Mouse (Mus musculus) midbrain, embryonic 15.5 days (tissue): ENCODE results near the gene Gm16223. TPM values are rescaled to one million over a fixed set of nuclear protein-coding genes. Genes with fewer than 3 reads are reported as not detected.

Source experiments
- ATAC-seq: fragments of 200-750 bp; cut with Nextera tagmentation; replicated peaks from 2 replicates; pipeline ENCODE4 v1.8.0; 2017; ENCODE audit warnings: moderate TSS enrichment
- H3K27ac ChIP-seq: fragments of 300-500 bp; sonication (generic); 2 replicates; pipeline ENCODE4 v1.5.1; 2015; ENCODE audit warnings: mild to moderate bottlenecking, inconsistent platforms
- H3K27me3 ChIP-seq: fragments of 300-500 bp; sonication (generic); replicated peaks from 2 replicates; pipeline ENCODE4 v1.6.1; 2015; ENCODE audit warnings: inconsistent platforms
- H3K36me3 ChIP-seq: fragments of 300-500 bp; sonication (generic); replicated peaks from 2 replicates; pipeline ENCODE4 v1.6.1; 2015; ENCODE audit warnings: inconsistent platforms
- H3K4me1 ChIP-seq: fragments of 300-500 bp; sonication (generic); 2 replicates; pipeline ENCODE4 v1.6.1; 2015; ENCODE audit warnings: inconsistent platforms
- H3K4me2 ChIP-seq: fragments of 300-500 bp; sonication (generic); 2 replicates; pipeline ENCODE4 v1.6.1; 2015; ENCODE audit warnings: inconsistent platforms, mild to moderate bottlenecking, moderate library complexity
- H3K4me3 ChIP-seq: fragments of 300-500 bp; sonication (generic); 2 replicates; pipeline ENCODE4 v1.5.1; 2015; ENCODE audit warnings: mild to moderate bottlenecking, inconsistent platforms
- H3K9ac ChIP-seq: fragments of 300-500 bp; sonication (generic); 2 replicates; pipeline ENCODE4 v1.6.1; 2015; ENCODE audit warnings: mild to moderate bottlenecking, inconsistent platforms
- H3K9me3 ChIP-seq: fragments of 300-500 bp; sonication (generic); 2 replicates; pipeline ENCODE4 v1.6.1; 2016; ENCODE audit warnings: inconsistent platforms
- WGBS: fragments of 180-500 bp; shearing (Covaris S2); methylation state at CpG from one replicate; pipeline ENCODE4 v1.1.7; 2015; ENCODE audit warnings: mixed read lengths; 5-methylcytosine and 5-hydroxymethylcytosine counted together
- polyA plus RNA-seq: library from polyadenylated mRNA; unstranded; fragments of >200 nt; fragmentation: Nextera tagmentation; extraction: Ambion mirVana; gene quantifications from 2 replicates; pipeline ENCODE4 v1.2.1, GENCODE M21; 2015

The Gm16223 gene
- polyA plus RNA-seq, 1 experiment from 2014 or later = not detected

DNA sequence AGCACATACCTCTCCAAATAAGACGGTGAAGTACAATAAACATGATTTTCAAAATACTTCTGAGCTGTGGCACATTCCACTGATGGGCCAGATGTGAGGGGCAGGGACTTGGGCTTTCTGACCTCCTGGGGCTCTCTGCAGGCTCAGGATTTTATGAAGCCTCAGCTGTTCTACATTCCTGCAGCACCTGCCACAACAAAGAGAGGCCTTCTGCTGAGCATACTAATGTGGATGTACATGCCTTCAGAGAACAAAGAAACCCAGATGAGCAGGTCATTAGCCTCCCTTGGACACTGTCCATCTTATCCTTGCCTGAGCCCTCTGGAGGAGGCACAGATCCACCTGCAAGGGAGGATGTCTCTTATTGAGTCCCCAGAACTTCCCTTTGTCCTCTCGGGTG, 97.0 kb downstream of the Gm16223 start:
- ATAC-seq = no peak; the same call in 1 of the 2 replicates
- H3K4me2 ChIP-seq = no peak overlapping the region
- no peaks in the 10 kb centered on the region for H3K36me3 ChIP-seq
- 63% methylated on average over 2 of the region's 2 CpGs for WGBS
- H3K27me3 ChIP-seq = no peaks in the 10 kb centered on the region
- no peak overlapping the region for H3K4me3 ChIP-seq
- no peaks in the 10 kb centered on the region for H3K9me3 ChIP-seq
- H3K27ac ChIP-seq = 0 out of 2 replicates have a peak overlapping the region, but pooled peaks have one; percentile 11
- peaks cover 3% of the 10 kb centered on the region; the same call in 1 of the 2 replicates for H3K4me1 ChIP-seq
- H3K9ac ChIP-seq = no peak overlapping the region

- H3K27ac ChIP-seq = no peak overlapping the region
- H3K27me3 ChIP-seq = no peaks in the 10 kb centered on the region
- no peak overlapping the region for H3K9ac ChIP-seq
- WGBS = 74% methylated on average over 1 of the region's 1 CpGs
- no peaks in the 10 kb centered on the region for H3K36me3 ChIP-seq
- H3K9me3 ChIP-seq = no peaks in the 10 kb centered on the region
- H3K4me2 ChIP-seq = no peak overlapping the region
- ATAC-seq = no peak
- no peak overlapping the region for H3K4me3 ChIP-seq
- peaks cover 3% of the 10 kb centered on the region; the same call in 1 of the 2 replicates for H3K4me1 ChIP-seq
Measured at GRCm38 (mm10) chr5:42166311-42166710, 98.6 kb downstream of the Gm16223 start.

DNA sequence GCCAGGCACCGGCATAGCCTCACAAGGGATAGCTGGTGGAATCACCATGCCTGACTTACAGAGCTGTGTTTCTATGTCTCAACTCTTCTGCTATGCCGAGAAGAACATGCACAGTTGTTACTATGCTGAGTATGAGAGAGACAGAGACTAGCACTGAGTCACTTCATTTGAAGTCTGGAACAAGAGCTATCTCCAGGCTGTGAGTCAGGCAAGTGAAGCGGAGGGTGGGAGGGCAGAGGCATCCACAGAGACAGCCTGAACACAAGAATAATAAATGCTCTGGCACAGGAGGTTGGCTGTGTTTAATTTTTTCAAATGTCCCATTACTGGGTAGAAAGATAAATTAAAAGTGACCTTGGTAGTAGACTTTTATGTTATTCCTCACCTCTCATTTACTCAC, 100.3 kb downstream of the Gm16223 start:
- no peak for ATAC-seq
- H3K9me3 ChIP-seq = no peaks in the 10 kb centered on the region
- H3K27me3 ChIP-seq = no peaks in the 10 kb centered on the region
- H3K36me3 ChIP-seq = no peaks in the 10 kb centered on the region
- H3K4me1 ChIP-seq = peaks cover 3% of the 10 kb centered on the region; the same call in 1 of the 2 replicates
- WGBS = 92% methylated on average over 3 of the region's 3 CpGs
- H3K27ac ChIP-seq = no peak overlapping the region
- H3K4me3 ChIP-seq = no peak overlapping the region
- H3K9ac ChIP-seq = no peak overlapping the region
- H3K4me2 ChIP-seq = no peak overlapping the region

GRCm38 (mm10) chr5:42168785-42169184, 101.0 kb downstream of the Gm16223 start:
- ATAC-seq = no peak
- Histone ChIP-seq H3K4me2 (no peak overlapping the region), H3K4me1 (peaks cover 3% of the 10 kb centered on the region; the same call in 1 of the 2 replicates), H3K9ac (no peak overlapping the region), H3K36me3 (no peaks in the 10 kb centered on the region), H3K27ac (no peak overlapping the region), H3K27me3 (no peaks in the 10 kb centered on the region), H3K9me3 (no peaks in the 10 kb centered on the region), H3K4me3 (no peak overlapping the region)
- WGBS = 70% methylated on average over 5 of the region's 5 CpGs

DNA sequence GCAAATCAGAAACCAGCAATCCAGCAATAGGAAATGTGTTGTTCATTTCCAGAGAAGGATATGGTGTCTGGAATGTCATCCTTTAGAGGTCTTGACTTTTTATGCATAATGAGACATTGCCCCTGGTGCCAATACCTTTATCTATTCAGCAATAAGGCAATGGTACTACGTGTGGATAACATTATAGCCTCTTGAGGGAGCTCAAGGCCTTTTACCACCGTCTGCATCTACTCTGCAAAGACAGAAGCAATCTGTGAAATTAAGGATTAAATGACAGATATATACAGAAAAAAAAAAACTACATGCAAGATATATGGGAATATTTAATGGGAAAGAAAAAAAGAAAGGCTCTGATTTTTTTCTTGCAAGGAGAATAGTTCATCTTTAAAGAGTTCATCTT, 106.3 kb downstream of the Gm16223 start:
- H3K27me3 ChIP-seq = no peaks in the 10 kb centered on the region
- H3K9me3 ChIP-seq = no peaks in the 10 kb centered on the region
- 67% methylated on average over 2 of the region's 2 CpGs for WGBS
- H3K27ac ChIP-seq = no peak overlapping the region
- H3K36me3 ChIP-seq = no peaks in the 10 kb centered on the region
- H3K4me3 ChIP-seq = no peak overlapping the region
- H3K9ac ChIP-seq = no peak overlapping the region
- no peak overlapping the region for H3K4me2 ChIP-seq
- no peak for ATAC-seq
- H3K4me1 ChIP-seq = no peaks in the 10 kb centered on the region

- Histone ChIP-seq H3K4me2 (no peak overlapping the region), H3K9ac (no peak overlapping the region), H3K36me3 (no peaks in the 10 kb centered on the region), H3K9me3 (no peaks in the 10 kb centered on the region), H3K4me1 (no peaks in the 10 kb centered on the region), H3K27me3 (no peaks in the 10 kb centered on the region), H3K27ac (no peak overlapping the region), H3K4me3 (no peak overlapping the region)
- ATAC-seq = no peak
- 63% methylated on average over 2 of the region's 2 CpGs for WGBS
Measured at GRCm38 (mm10) chr5:42175424-42175823, 107.7 kb downstream of the Gm16223 start.

GRCm38 (mm10) chr5:42198493-42198892, 130.7 kb downstream of the Gm16223 start:
- H3K27me3 ChIP-seq = no peaks in the 10 kb centered on the region
- H3K4me3 ChIP-seq = no peak overlapping the region
- H3K4me2 ChIP-seq = no peak overlapping the region
- no peaks in the 10 kb centered on the region for H3K4me1 ChIP-seq
- no peaks in the 10 kb centered on the region for H3K36me3 ChIP-seq
- no peaks in the 10 kb centered on the region for H3K9me3 ChIP-seq
- H3K27ac ChIP-seq = no peak overlapping the region
- WGBS = 24% methylated on average over 3 of the region's 3 CpGs
- no peak for ATAC-seq
- no peak overlapping the region for H3K9ac ChIP-seq

GRCm38 (mm10) chr5:42207456-42208122, 139.8 kb downstream of the Gm16223 start:
- no peaks in the 10 kb centered on the region for H3K36me3 ChIP-seq
- peak; percentile 45; the same call in 1 of the 2 replicates for ATAC-seq
- H3K4me1 ChIP-seq = peaks cover 5% of the 10 kb centered on the region
- H3K4me3 ChIP-seq = no peak overlapping the region
- 64% methylated on average over 3 of the region's 3 CpGs for WGBS
- H3K9ac ChIP-seq = no peak overlapping the region
- no peaks in the 10 kb centered on the region for H3K27me3 ChIP-seq
- no peak overlapping the region for H3K4me2 ChIP-seq
- no peaks in the 10 kb centered on the region for H3K9me3 ChIP-seq
- no peak overlapping the region for H3K27ac ChIP-seq

GRCm38 (mm10) chr5:42211554-42212338, 144.0 kb downstream of the Gm16223 start:
- Histone ChIP-seq H3K4me3 (no peak overlapping the region), H3K4me1 (peaks cover 5% of the 10 kb centered on the region), H3K4me2 (no peak overlapping the region), H3K36me3 (no peaks in the 10 kb centered on the region), H3K27me3 (no peaks in the 10 kb centered on the region), H3K9me3 (no peaks in the 10 kb centered on the region), H3K9ac (no peak overlapping the region), H3K27ac (0 out of 2 replicates have a peak overlapping the region, but pooled peaks have one; percentile 20)
- peak; percentile 77 for ATAC-seq
- WGBS = 21% methylated on average over 4 of the region's 4 CpGs

GRCm38 (mm10) chr5:42212353-42212752, 144.6 kb downstream of the Gm16223 start:
- Histone ChIP-seq H3K27ac (no peak overlapping the region), H3K27me3 (no peaks in the 10 kb centered on the region), H3K4me1 (peaks cover 5% of the 10 kb centered on the region), H3K4me3 (no peak overlapping the region), H3K36me3 (no peaks in the 10 kb centered on the region), H3K9me3 (no peaks in the 10 kb centered on the region), H3K4me2 (no peak overlapping the region), H3K9ac (no peak overlapping the region)
- WGBS = 68% methylated on average over 4 of the region's 4 CpGs
- peak; percentile 67; the same call in 1 of the 2 replicates for ATAC-seq

- WGBS = 61% methylated on average over 1 of the region's 1 CpGs
- no peak for ATAC-seq
- no peaks in the 10 kb centered on the region for H3K9me3 ChIP-seq
- no peak overlapping the region for H3K4me2 ChIP-seq
- no peak overlapping the region for H3K27ac ChIP-seq
- no peaks in the 10 kb centered on the region for H3K4me1 ChIP-seq
- no peak overlapping the region for H3K4me3 ChIP-seq
- no peaks in the 10 kb centered on the region for H3K27me3 ChIP-seq
- H3K9ac ChIP-seq = no peak overlapping the region
- no peaks in the 10 kb centered on the region for H3K36me3 ChIP-seq
Measured at GRCm38 (mm10) chr5:42224840-42225239, 157.1 kb downstream of the Gm16223 start.

- Histone ChIP-seq H3K9me3 (no peaks in the 10 kb centered on the region), H3K36me3 (no peaks in the 10 kb centered on the region), H3K4me3 (no peak overlapping the region), H3K4me2 (no peak overlapping the region), H3K4me1 (no peaks in the 10 kb centered on the region), H3K27me3 (no peaks in the 10 kb centered on the region), H3K27ac (no peak overlapping the region), H3K9ac (no peak overlapping the region)
- ATAC-seq = no peak
- 48% methylated on average over 2 of the region's 2 CpGs for WGBS
Measured at GRCm38 (mm10) chr5:42228631-42229030, 160.9 kb downstream of the Gm16223 start.
